In the genomic region with DNA sequence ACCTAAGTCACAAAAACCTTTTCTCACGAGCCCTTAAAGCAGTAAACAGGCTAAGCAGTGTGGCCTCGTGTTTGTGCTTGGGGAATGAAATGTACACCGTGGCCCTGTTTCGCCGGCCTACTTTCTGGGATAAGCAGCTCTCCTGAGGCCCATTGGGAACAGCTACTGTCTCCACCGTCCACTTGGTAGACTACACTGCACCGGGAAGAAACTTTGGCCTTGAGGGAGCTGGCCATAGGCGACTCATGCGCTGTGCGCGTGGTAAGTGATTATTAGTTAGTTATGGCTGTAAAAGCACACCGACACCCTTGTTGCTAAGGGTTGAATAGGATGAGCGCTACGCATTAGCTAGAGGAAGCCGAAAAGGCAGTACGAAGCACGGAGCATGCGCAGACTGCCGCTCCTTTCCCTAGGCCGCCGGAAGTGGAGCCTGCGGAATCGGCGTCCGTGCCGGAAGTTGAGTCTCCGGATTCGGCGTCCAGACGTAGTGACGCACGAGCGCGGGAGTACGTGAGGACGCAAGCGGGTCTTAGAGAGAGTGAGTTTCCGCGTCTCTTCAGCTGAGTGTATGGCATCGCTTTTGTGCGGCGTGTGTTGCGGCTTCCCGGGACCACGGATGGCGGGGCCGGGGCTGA, we compare ENCODE assay signal across 7 mouse cellular contexts. TPM values are rescaled to one million over a fixed set of nuclear protein-coding genes. Genes with fewer than 3 reads are reported as not detected.
DNase-seq lines count a peak whose midpoint lies in the region; ATAC-seq lines count a peak whose summit lies in the region.

A gene (plus strand): TSS at position 342 of the 635 bp plus-strand sequence.

- peak; percentile 95 for ATAC-seq in embryonic facial prominence, embryonic 12.5 days (ENCODE audit: insufficient number of reproducible peaks, insufficient read depth, low FRiP score, low TSS enrichment)
- ATAC-seq in limb, embryonic 11.5 days (ENCODE audit: insufficient number of reproducible peaks, low FRiP score, low TSS enrichment, low read depth), result peak; percentile 95
- ATAC-seq in midbrain, embryonic 14.5 days (ENCODE audit: low FRiP score, low TSS enrichment), result peak; percentile 98

- peak within 1 kb of the TSS; percentile 86 for H3K4me3 ChIP-seq in embryonic facial prominence, embryonic 12.5 days
- H3K4me3 ChIP-seq in limb, embryonic 11.5 days (ENCODE audit: low read depth, low read length), result peak within 1 kb of the TSS; percentile 91
- peak within 1 kb of the TSS; percentile 84 for H3K4me3 ChIP-seq in midbrain, embryonic 14.5 days (replicated peaks; ENCODE audit: low read depth, low read length)

- no peaks in the 10 kb centered on the region for H3K27me3 ChIP-seq in embryonic facial prominence, embryonic 12.5 days
- no peaks in the 10 kb centered on the region for H3K27me3 ChIP-seq in limb, embryonic 11.5 days (ENCODE audit: control insufficient read depth, insufficient read depth, low read length)
- no peaks in the 10 kb centered on the region for H3K27me3 ChIP-seq in midbrain, embryonic 14.5 days (ENCODE audit: control insufficient read depth, insufficient read depth, low read length)

- H3K9ac ChIP-seq in embryonic facial prominence, embryonic 12.5 days, result peak within 1 kb of the TSS; percentile 92
- peak within 1 kb of the TSS; percentile 92 for H3K9ac ChIP-seq in limb, embryonic 11.5 days (ENCODE audit: low read length)
- peak within 1 kb of the TSS; percentile 88 for H3K9ac ChIP-seq in midbrain, embryonic 14.5 days (replicated peaks; ENCODE audit: low read length)

- peak within 1 kb of the TSS; percentile 74 for H3K4me2 ChIP-seq in embryonic facial prominence, embryonic 12.5 days (replicated peaks)
- peak within 1 kb of the TSS; percentile 64 for H3K4me2 ChIP-seq in limb, embryonic 11.5 days (ENCODE audit: low read depth, severe bottlenecking)
- H3K4me2 ChIP-seq in midbrain, embryonic 14.5 days (ENCODE audit: low read length), result peak within 1 kb of the TSS; percentile 80

- peak within 1 kb of the TSS; percentile 98 for H3K27ac ChIP-seq in embryonic facial prominence, embryonic 12.5 days
- H3K27ac ChIP-seq in limb, embryonic 11.5 days (replicated peaks; ENCODE audit: low read depth, low read length), result peak within 1 kb of the TSS; percentile 96
- H3K27ac ChIP-seq in midbrain, embryonic 14.5 days (replicated peaks; ENCODE audit: low read depth, low read length), result peak within 1 kb of the TSS; percentile 97

- H3K36me3 ChIP-seq in embryonic facial prominence, embryonic 12.5 days, result no peaks in the 10 kb centered on the region
- H3K36me3 ChIP-seq in limb, embryonic 11.5 days (ENCODE audit: control insufficient read depth, insufficient read depth, low read length), result no peaks in the 10 kb centered on the region
- H3K36me3 ChIP-seq in midbrain, embryonic 14.5 days (ENCODE audit: control insufficient read depth, insufficient read depth, low read length), result no peaks in the 10 kb centered on the region

- peak; percentile 98 for DNase-seq in adrenal gland, postnatal 25 days
- DNase-seq in heart, adult 11 months, result peak; percentile 99
- DNase-seq in kidney, adult 18-20 months, result peak; percentile 98
- peak; percentile 98 for DNase-seq in limb, embryonic 11.5 days (ENCODE audit: low spot score)
- DNase-seq in midbrain, embryonic 14.5 days, result peak; percentile 100
- peak; percentile 93 to 94 for DNase-seq in spleen, adult 18-20 months

- H3K4me1 ChIP-seq in embryonic facial prominence, embryonic 12.5 days, result peaks cover 13% of the 10 kb centered on the region; the same call in 1 of the 2 replicates
- peaks cover 2% of the 10 kb centered on the region; the same call in 1 of the 2 replicates for H3K4me1 ChIP-seq in limb, embryonic 11.5 days (ENCODE audit: control insufficient read depth, insufficient read depth, low read length)
- peaks cover 18% of the 10 kb centered on the region; the same call in 1 of the 2 replicates for H3K4me1 ChIP-seq in midbrain, embryonic 14.5 days (ENCODE audit: control insufficient read depth, insufficient read depth, low read length)

- 5% methylated on average over 47 of the region's 47 CpGs for WGBS in embryonic facial prominence, embryonic 12.5 days
- WGBS in limb, embryonic 11.5 days, result 7% methylated on average over 47 of the region's 47 CpGs
- 4% methylated on average over 47 of the region's 47 CpGs for WGBS in midbrain, embryonic 14.5 days

- H3K9me3 ChIP-seq in embryonic facial prominence, embryonic 12.5 days, result no peaks in the 10 kb centered on the region
- no peaks in the 10 kb centered on the region for H3K9me3 ChIP-seq in limb, embryonic 11.5 days (ENCODE audit: control insufficient read depth, low read length)
- no peaks in the 10 kb centered on the region for H3K9me3 ChIP-seq in midbrain, embryonic 14.5 days (ENCODE audit: control insufficient read depth, low read length)

RNA-seq across cellular contexts. Expression of the gene that starts here (rescaled TPM):
- 35.8 and 39.4 TPM in 2 replicates for total RNA-seq in adrenal gland, postnatal 25 days (2021)
- 7.3 and 7.6 TPM in 2 replicates for polyA plus RNA-seq in embryonic facial prominence, embryonic 12.5 days (2016; fragmentation: Nextera tagmentation; extraction: Ambion mirVana)
- 6.3 and 6.5 TPM in 2 replicates for polyA plus RNA-seq in limb, embryonic 11.5 days (2014; fragmentation: Nextera tagmentation; extraction: Ambion mirVana)
- 2.9 and 3.2 TPM in 2 replicates for polyA plus RNA-seq in midbrain, embryonic 14.5 days (2014; fragmentation: Nextera tagmentation; extraction: Ambion mirVana)

Comparison
In these comparisons a context has a peak if more than half of its experiments do, and no peak if none do; other contexts are left out.
1. Peak in every context shown above with its lines: DNase-seq, ATAC-seq, H3K4me3 ChIP-seq and H3K27ac ChIP-seq.